Mouse (Mus musculus) bone marrow macrophage, adult 2 months (primary cell): Measurements from ENCODE around the gene Clrn1. TPM values are rescaled to one million over a fixed set of nuclear protein-coding genes. Genes with fewer than 3 reads are reported as not detected.

ENCODE experiments used
- H3K27ac ChIP-seq: 2 replicates; pipeline ENCODE4 v1.5.1; 2012; ENCODE audit warnings: low read depth, low read length; ENCODE audit not compliant: insufficient read depth
- H3K4me1 ChIP-seq: 2 replicates; pipeline ENCODE4 v1.6.1; 2012; ENCODE audit warnings: low read length; ENCODE audit not compliant: control insufficient read depth, insufficient read depth
- H3K4me3 ChIP-seq: 2 replicates; pipeline ENCODE4 v1.5.1; 2012; ENCODE audit warnings: mild to moderate bottlenecking, low read length, moderate library complexity; ENCODE audit not compliant: insufficient read depth
- CTCF ChIP-seq: IDR thresholded peaks from 2 replicates; pipeline ENCODE4 v1.5.1; 2012; ENCODE audit warnings: low read depth, mild to moderate bottlenecking, low read length, moderate library complexity
- POLR2A ChIP-seq: IDR thresholded peaks from 2 replicates; pipeline ENCODE4 v1.6.1; 2012; ENCODE audit warnings: mild to moderate bottlenecking, low read depth, low read length, borderline replicate concordance
- polyA plus RNA-seq: library from polyadenylated mRNA; stranded (reverse); fragments of >200 nt; gene quantifications from 2 replicates; pipeline ENCODE4 v1.2.4, GENCODE M21; 2012; ENCODE audit not compliant: missing spikeins, insufficient read depth, insufficient read length

The Clrn1 gene
- polyA plus RNA-seq, 1 experiment: not detected

GRCm38 (mm10) chr3:58832888-58833287 is 52.3 kb downstream of the Clrn1 start:
- Histone ChIP-seq H3K4me1 (no peaks in the 10 kb centered on the region), H3K27ac (no peak overlapping the region), H3K4me3 (no peak overlapping the region)
- TF ChIP-seq CTCF (no peak), POLR2A (no peak)

- Histone ChIP-seq H3K27ac (no peak overlapping the region), H3K4me3 (no peak overlapping the region), H3K4me1 (no peaks in the 10 kb centered on the region)
- TF ChIP-seq POLR2A: no peak
- TF ChIP-seq CTCF: no peak
Observed at GRCm38 (mm10) chr3:58831586-58831985, 53.6 kb downstream of the Clrn1 start.

DNA sequence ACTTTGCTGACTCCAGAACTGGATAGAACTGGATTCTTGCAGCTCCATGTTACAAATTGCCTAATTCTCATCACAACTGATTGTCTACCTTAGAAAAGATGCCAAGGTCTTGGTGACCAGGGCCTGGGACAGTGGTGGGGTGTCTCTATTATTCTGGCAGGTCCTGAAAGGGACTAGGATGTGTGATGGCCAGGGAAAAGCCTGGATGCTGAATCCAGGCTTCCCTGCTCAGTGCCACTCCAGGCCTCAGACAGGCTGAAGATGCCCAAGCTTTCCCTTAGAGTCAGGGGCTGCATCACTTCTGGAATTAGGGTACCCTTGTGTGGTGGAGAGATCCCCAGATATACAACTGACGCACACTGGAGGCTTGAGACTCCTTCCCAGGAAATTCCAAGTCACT is 55.2 kb downstream of the Clrn1 start:
- Histone ChIP-seq H3K27ac (no peak overlapping the region), H3K4me1 (no peaks in the 10 kb centered on the region), H3K4me3 (no peak overlapping the region)
- no peak for TF ChIP-seq POLR2A
- TF ChIP-seq CTCF: no peak

DNA sequence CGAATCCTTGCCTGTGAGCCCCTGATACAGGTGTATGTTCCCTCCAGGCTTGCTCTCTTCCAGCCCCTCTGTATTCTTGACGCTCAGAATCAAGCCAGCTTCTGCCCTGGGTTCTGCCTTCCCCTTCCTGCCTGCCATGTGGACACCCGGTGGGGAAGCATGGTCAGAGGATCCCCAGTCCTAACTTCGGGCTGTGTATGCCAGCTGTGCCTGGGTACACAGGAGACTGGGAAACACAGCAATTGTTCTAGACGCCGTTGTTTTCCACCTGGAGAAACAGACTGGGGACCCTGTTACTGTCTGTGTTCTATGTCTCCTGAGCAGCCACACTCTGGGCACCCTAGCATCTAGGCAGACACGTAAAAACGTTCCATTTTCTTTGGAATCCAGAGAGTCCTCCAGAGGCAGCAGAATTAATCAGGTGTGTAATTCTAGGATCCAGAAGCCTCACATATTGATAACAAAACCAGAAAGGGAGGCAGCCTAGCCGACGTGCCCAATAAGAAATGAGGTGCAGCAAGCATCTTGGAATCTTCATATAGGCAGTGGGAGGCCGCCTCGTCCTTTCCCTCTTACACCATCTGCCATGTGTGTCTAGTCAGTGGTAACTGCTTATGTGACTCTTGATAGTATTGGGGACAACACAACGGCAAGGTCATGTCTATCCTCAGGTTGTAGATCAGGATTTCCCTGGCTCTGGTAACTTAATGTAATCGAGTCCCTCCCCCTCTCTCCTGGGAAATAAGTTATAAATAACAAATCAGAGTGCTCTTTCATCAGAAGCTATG is 56.6 kb downstream of the Clrn1 start:
- TF ChIP-seq CTCF (no peak), POLR2A (no peak)
- H3K27ac ChIP-seq: no peak overlapping the region
- no peaks in the 10 kb centered on the region for H3K4me1 ChIP-seq
- no peak overlapping the region for H3K4me3 ChIP-seq

- no peak overlapping the region for H3K4me3 ChIP-seq
- no peak overlapping the region for H3K27ac ChIP-seq
- no peak for TF ChIP-seq CTCF
- TF ChIP-seq POLR2A: no peak
- no peaks in the 10 kb centered on the region for H3K4me1 ChIP-seq
Observed at GRCm38 (mm10) chr3:58826266-58826665, 58.9 kb downstream of the Clrn1 start.

DNA sequence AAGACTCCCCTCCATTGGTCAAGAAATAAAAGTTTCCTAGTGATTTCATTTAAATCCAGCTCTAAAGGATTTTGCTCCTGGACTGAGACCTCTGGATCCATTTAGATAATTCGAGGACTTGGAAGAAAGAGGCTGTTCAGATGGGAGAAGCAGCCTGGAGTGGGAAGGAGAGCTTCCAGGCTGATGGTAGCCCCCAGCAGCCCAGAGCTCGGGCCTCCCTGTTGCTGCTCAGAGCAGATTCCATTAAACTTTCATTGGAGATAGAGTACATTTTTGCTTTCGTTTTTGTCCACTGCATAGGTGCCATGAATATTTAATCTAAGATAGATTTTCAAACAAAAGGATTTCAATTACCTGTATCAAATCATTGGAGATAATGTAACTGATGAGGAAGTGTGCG is 62.9 kb downstream of the Clrn1 start, which contains the start of gene Mindy4b-ps:
Gene Mindy4b-ps (minus strand): TSS at position 101 of the 400 bp plus-strand sequence.
- no peaks in the 10 kb centered on the region for H3K4me1 ChIP-seq
- H3K4me3 ChIP-seq: no peak within 1 kb of the TSS
- H3K27ac ChIP-seq: no peak within 1 kb of the TSS
- TF ChIP-seq POLR2A: no peak
- no peak for TF ChIP-seq CTCF

- no peaks in the 10 kb centered on the region for H3K4me1 ChIP-seq
- TF ChIP-seq CTCF (no peak), POLR2A (no peak)
- no peak overlapping the region for H3K4me3 ChIP-seq
- H3K27ac ChIP-seq: no peak overlapping the region
Observed at GRCm38 (mm10) chr3:58817337-58817736, 67.8 kb downstream of the Clrn1 start.

DNA sequence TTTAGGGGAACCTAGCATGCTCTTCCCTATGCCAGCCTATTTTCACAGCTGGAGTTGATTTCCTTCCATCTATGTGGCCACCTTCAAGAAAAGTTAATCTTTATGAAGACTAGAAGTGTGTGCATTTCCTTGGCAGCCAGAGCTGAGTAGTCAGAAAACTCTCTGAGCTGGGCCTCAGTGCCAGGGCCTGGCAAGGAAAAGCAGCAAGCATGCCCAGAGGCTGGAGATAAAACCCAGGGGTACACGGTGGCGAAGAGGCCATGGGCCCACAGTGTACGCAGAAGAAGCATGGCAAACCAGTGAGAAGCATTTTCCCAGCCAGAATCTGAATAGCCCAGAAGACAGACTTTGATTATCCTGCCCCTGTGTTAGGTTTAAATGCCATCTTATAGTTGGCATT is 70.9 kb downstream of the Clrn1 start:
- TF ChIP-seq POLR2A (no peak), CTCF (no peak)
- Histone ChIP-seq H3K4me3 (no peak overlapping the region), H3K4me1 (no peaks in the 10 kb centered on the region), H3K27ac (no peak overlapping the region)

- H3K27ac ChIP-seq: no peak overlapping the region
- no peaks in the 10 kb centered on the region for H3K4me1 ChIP-seq
- no peak for TF ChIP-seq POLR2A
- TF ChIP-seq CTCF: no peak
- no peak overlapping the region for H3K4me3 ChIP-seq
Observed at GRCm38 (mm10) chr3:58810353-58810752, 74.8 kb downstream of the Clrn1 start.

GRCm38 (mm10) chr3:58809111-58809915 is 75.8 kb downstream of the Clrn1 start:
- Histone ChIP-seq H3K4me3 (no peak overlapping the region), H3K4me1 (no peaks in the 10 kb centered on the region), H3K27ac (no peak overlapping the region)
- no peak for TF ChIP-seq POLR2A
- TF ChIP-seq CTCF: no peak
